Mouse (Mus musculus): ENCODE measurements around the gene Tatdn3.

The Tatdn3 gene

GRCm38 (mm10) chr1:191062781-191063485 lies at the start of gene Tatdn3, which contains the start of gene Nsl1:
Gene Tatdn3 (minus strand): TSS chr1:191062932.
Gene Nsl1 (plus strand): TSS chr1:191063012.
- DNase-seq, result peak; percentile 86

GRCm38 (mm10) chr1:191111146-191111545 lies 48.4 kb upstream of the Tatdn3 start:
- DNase-seq, result no peak

GRCm38 (mm10) chr1:191109907-191110306 lies 47.2 kb upstream of the Tatdn3 start:
- no peak for DNase-seq

- no peak for DNase-seq
Measured at GRCm38 (mm10) chr1:191107306-191107705, 44.6 kb upstream of the Tatdn3 start.

GRCm38 (mm10) chr1:191105246-191105645 lies 42.5 kb upstream of the Tatdn3 start:
- DNase-seq, result no peak

GRCm38 (mm10) chr1:191102730-191103370 lies 40.1 kb upstream of the Tatdn3 start:
- no peak for DNase-seq

- DNase-seq, result no peak
Measured at GRCm38 (mm10) chr1:191099772-191100291, 37.1 kb upstream of the Tatdn3 start.

GRCm38 (mm10) chr1:191099114-191099513 lies 36.4 kb upstream of the Tatdn3 start:
- no peak for DNase-seq

GRCm38 (mm10) chr1:191097802-191098747 lies 35.3 kb upstream of the Tatdn3 start, which contains the start of gene Batf3:
Gene Batf3 (plus strand): TSS chr1:191097847.
- DNase-seq, result no peak

GRCm38 (mm10) chr1:191096871-191097681 lies 34.3 kb upstream of the Tatdn3 start:
- DNase-seq, result no peak

GRCm38 (mm10) chr1:191095019-191095418 lies 32.3 kb upstream of the Tatdn3 start:
- no peak for DNase-seq

- DNase-seq, result no peak
Measured at GRCm38 (mm10) chr1:191093578-191093977, 30.8 kb upstream of the Tatdn3 start.

- no peak for DNase-seq
Measured at GRCm38 (mm10) chr1:191092050-191092449, 29.3 kb upstream of the Tatdn3 start.

- DNase-seq, result no peak
Measured at GRCm38 (mm10) chr1:191089355-191089754, 26.6 kb upstream of the Tatdn3 start.

- no peak for DNase-seq
Measured at GRCm38 (mm10) chr1:191087955-191088354, 25.2 kb upstream of the Tatdn3 start.

- no peak for DNase-seq
Measured at GRCm38 (mm10) chr1:191086960-191087359, 24.2 kb upstream of the Tatdn3 start.

GRCm38 (mm10) chr1:191086304-191086878 lies 23.7 kb upstream of the Tatdn3 start:
- DNase-seq, result no peak

GRCm38 (mm10) chr1:191085597-191085996 lies 22.9 kb upstream of the Tatdn3 start:
- no peak for DNase-seq

- DNase-seq, result no peak
Measured at GRCm38 (mm10) chr1:191084951-191085559, 22.3 kb upstream of the Tatdn3 start.

GRCm38 (mm10) chr1:191083230-191083629 lies 20.5 kb upstream of the Tatdn3 start:
- DNase-seq, result no peak

GRCm38 (mm10) chr1:191075199-191075883 lies 12.6 kb upstream of the Tatdn3 start:
- peak; percentile 19 for DNase-seq

All from cerebellum, adult 11-12 months (tissue).